Mouse (Mus musculus): ENCODE data around the gene Angptl6. TPM values are rescaled to one million over a fixed set of nuclear protein-coding genes. Genes with fewer than 3 reads are reported as not detected.

Angptl6 gene
- polyA plus RNA-seq, 1 experiment from 2014 or later: 9.8 TPM

DNA sequence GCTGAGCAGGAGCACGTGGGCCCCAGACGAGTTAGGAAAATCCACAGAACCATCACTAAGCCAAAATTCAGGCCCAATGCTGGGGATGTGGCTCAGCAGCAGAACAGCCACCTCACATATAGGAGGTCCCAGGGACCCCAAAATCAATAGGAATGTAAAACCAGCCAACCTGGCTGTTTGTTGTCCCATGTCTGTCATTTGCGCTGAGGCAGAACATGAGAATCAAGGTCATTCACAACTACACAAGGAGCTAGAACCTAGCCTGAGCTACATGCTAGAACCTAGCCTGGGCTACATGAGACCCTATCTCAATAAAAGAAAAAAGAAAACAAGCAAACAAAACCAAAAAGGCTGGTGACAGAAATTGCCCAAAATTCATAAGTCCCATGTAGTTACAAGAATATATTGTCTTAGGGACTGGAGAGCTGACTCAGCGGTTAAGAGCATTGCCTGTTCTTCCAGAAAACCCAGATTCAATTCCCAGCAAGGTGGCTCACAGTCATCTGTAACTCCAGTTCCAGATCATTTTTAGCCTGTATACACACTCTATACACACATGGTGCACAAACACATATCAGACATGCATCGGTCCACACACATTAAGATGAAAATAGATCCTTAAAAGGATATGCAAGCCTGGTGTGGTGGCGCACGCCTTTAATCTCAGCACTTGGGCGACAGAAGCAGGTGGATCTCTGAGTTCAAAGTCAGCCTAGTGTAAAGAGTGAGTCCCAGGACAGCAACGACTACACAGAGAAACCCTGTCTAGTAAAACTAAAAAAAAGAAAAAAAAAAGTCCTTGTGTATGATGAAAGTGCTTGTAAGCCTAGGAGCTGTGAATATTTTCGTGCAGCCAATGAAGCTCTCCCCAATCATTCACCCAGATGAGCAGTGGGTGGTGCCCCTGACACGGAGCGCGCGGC is 2.1 kb downstream of the Angptl6 start:
- 39% methylated on average over 14 of the region's 14 CpGs for WGBS
- H3K9me3 ChIP-seq: no peaks in the 10 kb centered on the region
- H3K27ac ChIP-seq: peak overlapping the region; percentile 96
- H3K9ac ChIP-seq: peak overlapping the region; percentile 74
- H3K36me3 ChIP-seq: no peaks in the 10 kb centered on the region
- peaks cover 13% of the 10 kb centered on the region; the same call in 1 of the 2 replicates for H3K4me1 ChIP-seq (replicated peaks)
- no peak; the same call in 1 of the 2 replicates for ATAC-seq (ENCODE audit: low FRiP score)
- peak overlapping the region; percentile 66 for H3K4me2 ChIP-seq
- peak overlapping the region; percentile 44 for H3K4me3 ChIP-seq
- H3K27me3 ChIP-seq: 0 out of 2 replicates have a peak, but pooled peaks cover 11% of the 10 kb centered on the region

DNA sequence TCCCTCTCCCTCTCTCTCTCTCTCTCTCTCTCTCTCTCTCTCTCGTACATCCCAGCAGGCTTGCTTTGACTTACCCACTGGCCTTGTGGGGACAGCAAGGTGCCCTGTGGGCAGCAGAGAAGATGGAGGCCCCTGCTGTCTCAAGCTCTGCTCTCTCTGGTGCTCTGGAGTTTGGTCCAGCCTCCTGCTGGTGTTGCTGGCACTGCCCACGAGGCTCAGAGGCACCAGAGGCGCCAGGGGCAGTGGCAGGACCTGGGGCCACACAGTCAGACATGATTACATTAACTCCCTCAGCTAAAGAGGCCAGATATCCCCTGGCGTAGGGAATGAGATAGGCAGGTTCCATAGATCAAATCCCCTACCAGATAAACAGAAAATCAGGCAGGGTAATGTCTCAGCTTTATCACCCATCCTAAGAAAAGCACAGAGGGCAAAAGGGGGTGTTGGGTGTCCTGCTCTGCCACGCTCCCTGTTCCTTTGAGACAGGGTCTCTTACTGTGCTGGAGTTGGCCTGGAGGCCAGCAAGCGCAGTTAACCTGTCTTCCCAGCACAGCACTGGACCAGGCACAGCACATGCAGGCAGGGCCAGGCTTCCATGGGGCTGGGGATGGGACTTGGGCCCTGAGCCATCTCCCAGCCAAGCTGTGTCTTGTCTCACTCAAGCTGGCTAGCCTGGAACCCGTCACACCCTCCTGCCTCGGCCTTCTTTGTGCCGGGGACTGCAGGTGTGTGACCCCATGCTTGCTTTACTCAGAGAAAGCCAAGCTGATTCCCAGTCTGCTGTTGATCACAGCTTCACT is 3.0 kb downstream of the Angptl6 start:
- no peak overlapping the region for H3K27ac ChIP-seq

DNA sequence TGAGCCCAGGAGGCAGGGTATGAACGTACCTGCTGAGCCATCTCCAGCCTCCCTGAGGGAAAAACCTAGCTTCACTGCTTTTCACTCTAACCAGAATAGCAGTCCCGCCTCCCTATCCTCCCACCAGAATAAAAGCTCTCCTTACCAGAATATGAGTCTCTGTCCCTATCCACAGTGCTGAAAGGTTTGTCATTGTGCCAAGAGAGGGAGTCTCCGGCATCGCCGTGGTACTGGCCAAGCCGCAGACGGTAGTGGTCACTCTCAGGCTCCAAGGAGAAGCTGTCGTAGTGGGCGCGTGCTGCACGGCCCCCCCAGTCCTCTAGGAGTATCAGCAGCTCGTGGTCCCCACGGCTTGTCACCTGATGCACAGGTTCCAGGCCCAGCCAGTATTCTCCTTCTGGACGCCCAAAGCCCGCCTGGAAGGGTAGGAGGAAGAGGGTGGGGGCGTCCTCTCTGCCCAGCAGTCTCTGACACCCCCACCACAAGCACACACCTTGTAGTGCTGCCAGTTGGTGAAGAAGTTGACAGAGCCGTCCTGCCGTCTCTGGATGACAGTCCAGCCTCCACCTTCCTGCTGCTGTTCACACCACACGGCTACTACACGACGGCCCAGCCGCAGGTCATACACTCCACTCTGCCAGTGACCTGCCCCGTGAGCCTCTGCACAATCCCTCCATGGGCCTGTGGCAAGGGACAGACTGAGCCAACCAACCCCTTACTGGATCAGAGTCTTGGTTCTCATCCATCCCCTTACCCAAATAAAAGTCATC is 4.3 kb downstream of the Angptl6 start:
- Histone ChIP-seq H3K27me3 (peaks cover 26% of the 10 kb centered on the region), H3K9me3 (no peaks in the 10 kb centered on the region), H3K36me3 (no peaks in the 10 kb centered on the region), H3K9ac (peak overlapping the region; percentile 55), H3K4me2 (no peak overlapping the region), H3K4me1 (replicated peaks) (peaks cover 13% of the 10 kb centered on the region; the same call in 1 of the 2 replicates), H3K27ac (no peak overlapping the region), H3K4me3 (no peak overlapping the region)
- ATAC-seq (ENCODE audit: low FRiP score): no peak
- WGBS: 68% methylated on average over 23 of the region's 23 CpGs

More for the DNA sequence above, 3.0 kb downstream of the Angptl6 start:
- no peak overlapping the region for H3K4me2 ChIP-seq
- H3K4me1 ChIP-seq (replicated peaks): peaks cover 13% of the 10 kb centered on the region; the same call in 1 of the 2 replicates
- peak overlapping the region; percentile 49; the same call in 1 of the 2 replicates for H3K9ac ChIP-seq
- WGBS: 77% methylated on average over 9 of the region's 9 CpGs
- no peak for ATAC-seq (ENCODE audit: low FRiP score)
- peaks cover 13% of the 10 kb centered on the region; the same call in 1 of the 2 replicates for H3K27me3 ChIP-seq
- no peaks in the 10 kb centered on the region for H3K9me3 ChIP-seq
- H3K36me3 ChIP-seq: no peaks in the 10 kb centered on the region
- H3K4me3 ChIP-seq: no peak overlapping the region

DNA sequence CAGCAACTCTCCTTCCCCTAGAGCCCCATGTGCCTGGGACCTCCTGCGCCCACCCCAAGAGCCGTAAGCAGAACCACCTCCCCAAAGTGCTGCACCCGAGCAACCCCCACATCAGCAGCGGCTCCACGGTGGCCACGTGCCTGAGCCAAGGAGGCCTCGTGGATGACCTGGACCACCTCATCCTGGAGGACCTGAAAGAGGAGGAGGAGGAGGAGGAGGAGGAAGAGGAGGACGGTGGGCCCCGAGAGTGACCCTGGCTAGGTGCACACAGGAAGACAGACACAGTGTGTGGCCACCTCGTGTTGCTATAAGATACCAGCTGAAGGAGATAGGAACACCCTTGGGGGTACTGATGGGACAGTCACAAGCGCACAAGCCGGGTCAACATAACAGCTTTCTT is 6.0 kb downstream of the Angptl6 start:
- no peak for ATAC-seq (ENCODE audit: low FRiP score)
- H3K9ac ChIP-seq: no peak overlapping the region
- peaks cover 12% of the 10 kb centered on the region for H3K4me1 ChIP-seq (replicated peaks)
- H3K27me3 ChIP-seq: peaks cover 43% of the 10 kb centered on the region
- no peak overlapping the region for H3K4me2 ChIP-seq
- 87% methylated on average over 12 of the region's 12 CpGs for WGBS
- H3K4me3 ChIP-seq: no peak overlapping the region
- no peaks in the 10 kb centered on the region for H3K36me3 ChIP-seq
- no peak overlapping the region for H3K27ac ChIP-seq
- no peaks in the 10 kb centered on the region for H3K9me3 ChIP-seq

DNA sequence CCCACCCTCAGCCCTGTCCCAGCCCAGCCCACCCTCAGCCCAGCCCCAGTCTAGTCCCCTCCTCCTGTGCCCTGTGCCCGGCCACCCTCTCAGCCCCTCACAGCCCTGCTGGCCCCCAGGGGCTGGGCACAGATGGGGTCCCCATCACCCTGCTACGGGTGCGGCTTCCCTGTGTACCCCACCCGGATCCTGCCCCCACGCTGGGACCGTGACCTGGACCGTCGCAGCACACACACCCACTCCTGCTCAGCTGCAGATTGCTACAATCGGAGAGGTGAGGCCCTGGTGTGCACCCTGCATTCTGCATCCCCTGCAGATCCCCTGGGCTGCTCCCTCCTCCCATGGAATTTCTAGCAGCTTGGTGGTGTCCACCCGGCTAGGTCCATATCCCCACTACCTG is 6.5 kb downstream of the Angptl6 start:
- Histone ChIP-seq H3K4me3 (no peak overlapping the region), H3K4me2 (no peak overlapping the region), H3K9ac (no peak overlapping the region), H3K36me3 (no peaks in the 10 kb centered on the region), H3K9me3 (no peaks in the 10 kb centered on the region), H3K4me1 (replicated peaks) (peaks cover 14% of the 10 kb centered on the region), H3K27ac (no peak overlapping the region), H3K27me3 (peaks cover 47% of the 10 kb centered on the region)
- no peak for ATAC-seq (ENCODE audit: low FRiP score)
- WGBS: 90% methylated on average over 10 of the region's 10 CpGs

DNA sequence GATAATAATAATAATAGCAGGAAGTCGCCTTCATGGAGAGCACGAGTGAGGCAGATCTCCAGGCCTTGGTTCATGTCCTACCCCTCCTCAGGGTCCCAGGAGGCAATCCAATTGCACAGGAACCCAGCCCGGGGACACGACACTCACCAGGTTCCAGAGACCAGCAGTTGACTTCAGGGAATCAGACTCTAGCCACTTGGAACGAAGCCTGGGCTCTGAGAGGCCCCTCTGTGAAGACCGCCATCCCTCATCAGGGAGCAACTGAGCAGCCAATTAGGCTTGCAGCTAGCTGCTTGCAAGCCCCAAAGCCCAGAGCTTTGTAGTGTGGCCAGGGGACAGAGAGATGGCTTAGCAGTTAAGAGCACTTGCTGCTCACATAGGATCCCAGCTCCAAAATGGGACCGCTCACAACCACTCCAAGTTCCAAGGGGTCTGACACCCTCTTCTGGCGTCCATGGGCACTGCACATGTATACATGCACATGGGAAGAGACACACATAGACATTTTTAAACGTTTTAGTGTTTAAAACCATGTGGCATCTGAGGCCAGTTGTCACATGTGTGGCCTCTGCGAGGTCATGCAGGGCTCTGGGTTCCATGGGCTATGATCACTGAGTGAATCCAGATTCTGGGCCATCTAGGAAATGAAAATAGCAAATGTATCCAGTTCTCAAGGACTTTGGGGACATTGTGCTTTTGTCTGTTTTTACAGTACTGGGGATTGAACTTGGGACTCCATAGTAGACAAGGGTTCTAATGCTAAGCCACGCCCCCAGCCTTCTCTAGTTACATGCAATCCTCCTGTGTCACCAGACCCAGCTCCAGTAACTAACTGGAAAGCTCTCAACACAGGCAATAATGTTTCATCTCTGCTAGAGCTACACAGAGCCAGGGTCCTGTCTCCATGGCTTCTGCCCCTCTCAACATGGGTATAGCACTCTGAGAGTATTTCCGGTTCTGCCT is 9.0 kb downstream of the Angptl6 start:
- Histone ChIP-seq H3K36me3 (no peaks in the 10 kb centered on the region), H3K27me3 (peaks cover 61% of the 10 kb centered on the region), H3K9me3 (no peaks in the 10 kb centered on the region), H3K27ac (no peak overlapping the region), H3K4me2 (no peak overlapping the region), H3K9ac (no peak overlapping the region), H3K4me1 (replicated peaks) (peaks cover 6% of the 10 kb centered on the region), H3K4me3 (no peak overlapping the region)
- no peak for ATAC-seq (ENCODE audit: low FRiP score)
- 79% methylated on average over 12 of the region's 12 CpGs for WGBS

DNA sequence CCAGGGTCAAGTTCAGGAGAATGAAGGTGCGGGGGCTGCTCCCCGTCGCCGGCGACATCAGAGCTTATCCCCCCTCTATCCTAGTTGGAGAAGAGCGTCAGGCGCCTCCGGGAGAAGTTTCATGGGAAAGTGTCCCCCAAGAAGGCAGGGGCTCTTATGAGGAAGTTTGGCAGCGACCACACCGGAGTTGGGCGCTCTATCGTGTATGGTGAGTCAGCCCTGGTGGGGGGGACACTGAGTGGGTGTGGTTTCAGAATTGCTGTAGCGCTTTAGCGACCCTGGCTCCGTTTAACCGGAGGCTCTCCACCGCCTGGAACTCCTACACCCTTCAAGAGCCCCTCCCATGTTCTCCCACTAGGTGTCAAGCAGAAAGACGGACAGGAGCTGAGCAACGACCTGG is 10.3 kb downstream of the Angptl6 start:
- no peak overlapping the region; the same call in 1 of the 2 replicates for H3K9ac ChIP-seq
- peak overlapping the region; percentile 47 for H3K4me2 ChIP-seq
- ATAC-seq (ENCODE audit: low FRiP score): no peak
- H3K9me3 ChIP-seq: no peaks in the 10 kb centered on the region
- peaks cover 6% of the 10 kb centered on the region for H3K4me1 ChIP-seq (replicated peaks)
- H3K27ac ChIP-seq: no peak overlapping the region
- H3K4me3 ChIP-seq: peak overlapping the region; percentile 30; the same call in 1 of the 2 replicates
- peaks cover 58% of the 10 kb centered on the region for H3K27me3 ChIP-seq
- WGBS: 5% methylated on average over 19 of the region's 19 CpGs
- H3K36me3 ChIP-seq: no peaks in the 10 kb centered on the region

DNA sequence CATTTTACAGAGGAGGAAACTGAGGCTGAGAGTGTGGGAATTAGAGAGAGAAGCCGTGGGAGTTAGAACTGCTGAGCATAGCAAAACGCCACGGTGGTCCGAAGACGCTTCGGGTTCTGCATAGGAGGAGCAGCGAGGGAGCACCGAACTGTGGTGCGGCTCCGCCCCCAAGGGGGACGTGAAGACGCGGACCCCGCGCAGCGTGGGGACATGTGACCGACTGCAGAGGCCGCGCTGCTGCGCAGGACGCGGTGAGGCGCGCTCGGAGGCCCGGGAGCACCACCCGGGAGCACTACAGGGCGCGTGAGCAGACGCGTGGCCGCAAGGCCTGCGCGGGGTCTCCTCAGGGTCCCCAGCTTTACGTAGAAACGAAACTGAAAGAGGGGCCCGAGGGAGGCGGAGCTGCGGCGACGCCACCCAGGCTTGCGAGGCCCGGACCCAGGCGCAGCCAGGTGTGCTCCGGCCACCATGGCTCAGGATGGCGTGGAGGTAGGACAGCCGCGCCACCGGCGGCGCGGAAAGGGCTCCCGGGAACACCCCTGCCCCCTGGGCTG is 11.0 kb downstream of the Angptl6 start, which contains the start of gene A230050P20Rik:
A230050P20Rik (plus strand) TSS at position 195 of the 554 bp plus-strand sequence.
- H3K9me3 ChIP-seq: no peaks in the 10 kb centered on the region
- peak within 1 kb of the TSS; percentile 30 for H3K4me3 ChIP-seq
- H3K4me2 ChIP-seq: peak within 1 kb of the TSS; percentile 47
- WGBS: 10% methylated on average over 53 of the region's 53 CpGs
- H3K36me3 ChIP-seq: no peaks in the 10 kb centered on the region
- H3K4me1 ChIP-seq (replicated peaks): peaks cover 6% of the 10 kb centered on the region
- ATAC-seq (ENCODE audit: low FRiP score): no peak
- peak within 1 kb of the TSS; percentile 43 for H3K9ac ChIP-seq
- no peak within 1 kb of the TSS for H3K27ac ChIP-seq
- peaks cover 58% of the 10 kb centered on the region for H3K27me3 ChIP-seq

DNA sequence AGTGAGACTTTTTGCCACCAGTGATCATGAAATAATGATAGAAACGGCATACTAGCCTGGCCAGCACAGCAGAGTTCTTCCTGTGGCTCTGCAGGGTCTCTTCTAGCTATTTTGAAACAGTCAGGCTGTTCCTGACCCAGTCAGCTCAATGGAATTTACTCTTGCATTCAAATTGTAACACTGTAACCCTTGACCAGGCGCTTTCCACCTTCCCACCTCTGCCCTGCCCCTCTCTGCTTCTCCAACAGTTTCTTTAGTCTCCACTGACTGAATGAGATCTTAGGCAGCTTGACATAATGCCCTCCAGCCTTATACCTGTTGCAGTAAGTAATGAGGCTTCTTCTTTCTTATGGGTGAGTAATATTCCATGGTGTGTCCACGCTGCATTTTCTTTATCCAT is 12.6 kb downstream of the Angptl6 start:
- peaks cover 6% of the 10 kb centered on the region for H3K4me1 ChIP-seq (replicated peaks)
- no peak overlapping the region for H3K9ac ChIP-seq
- ATAC-seq (ENCODE audit: low FRiP score): no peak
- H3K9me3 ChIP-seq: no peaks in the 10 kb centered on the region
- H3K27me3 ChIP-seq: peaks cover 51% of the 10 kb centered on the region
- H3K4me2 ChIP-seq: no peak overlapping the region
- H3K27ac ChIP-seq: no peak overlapping the region
- WGBS: 58% methylated on average over 3 of the region's 3 CpGs
- no peaks in the 10 kb centered on the region for H3K36me3 ChIP-seq
- no peak overlapping the region for H3K4me3 ChIP-seq

DNA sequence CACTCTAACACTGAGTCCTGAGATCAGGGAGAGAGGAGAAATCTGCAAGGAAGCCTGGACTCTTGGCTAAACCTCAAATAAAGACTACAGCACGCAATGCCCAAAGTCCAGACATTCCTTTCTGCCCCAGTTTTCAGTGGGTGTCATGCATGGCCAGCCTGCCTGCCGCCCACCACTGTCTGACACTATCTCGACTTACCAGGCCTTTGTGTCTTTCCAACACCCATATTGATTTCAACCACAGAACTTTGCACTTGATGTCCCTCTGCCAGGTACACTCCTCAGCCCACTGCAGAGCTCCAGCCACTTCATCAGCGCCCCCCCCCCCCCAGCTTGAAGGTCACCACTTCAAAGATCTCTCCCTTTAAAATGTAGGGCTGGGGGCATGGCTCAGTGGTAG is 17.3 kb downstream of the Angptl6 start:
- Histone ChIP-seq H3K9ac (no peak overlapping the region), H3K27ac (no peak overlapping the region), H3K4me2 (no peak overlapping the region), H3K4me3 (no peak overlapping the region), H3K27me3 (peaks cover 15% of the 10 kb centered on the region), H3K9me3 (no peaks in the 10 kb centered on the region), H3K36me3 (no peaks in the 10 kb centered on the region), H3K4me1 (replicated peaks) (no peaks in the 10 kb centered on the region)
- no peak for ATAC-seq (ENCODE audit: low FRiP score)
- WGBS: 67% methylated on average over 4 of the region's 4 CpGs

DNA sequence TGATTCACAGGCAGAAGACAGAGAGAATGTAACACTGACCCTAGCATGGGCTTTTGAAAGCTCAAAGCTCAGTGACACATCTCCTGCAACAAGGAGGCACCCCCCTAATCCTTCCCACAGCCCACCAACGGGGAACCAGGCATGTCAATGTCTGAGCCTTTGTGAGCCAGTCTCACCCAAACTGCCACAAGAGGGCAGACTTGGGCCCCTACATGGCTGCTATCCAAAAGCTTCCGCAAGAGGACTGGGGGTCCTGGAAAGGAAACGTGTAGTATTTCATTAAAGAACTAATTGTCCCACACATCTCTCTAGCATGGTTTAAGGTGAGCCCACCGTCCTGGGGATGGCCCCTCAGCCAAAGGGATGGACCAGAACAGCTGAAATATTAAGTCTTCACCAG is 17.7 kb downstream of the Angptl6 start:
- ATAC-seq (ENCODE audit: low FRiP score): no peak
- H3K4me1 ChIP-seq (replicated peaks): no peaks in the 10 kb centered on the region
- H3K36me3 ChIP-seq: no peaks in the 10 kb centered on the region
- WGBS: 8% methylated on average over 4 of the region's 4 CpGs
- no peaks in the 10 kb centered on the region for H3K9me3 ChIP-seq
- H3K4me3 ChIP-seq: no peak overlapping the region
- H3K27ac ChIP-seq: no peak overlapping the region
- no peak overlapping the region for H3K9ac ChIP-seq
- H3K27me3 ChIP-seq: peaks cover 15% of the 10 kb centered on the region
- H3K4me2 ChIP-seq: no peak overlapping the region

Measured in hindbrain, embryonic 13.5 days (tissue).